Mouse (Mus musculus): ENCODE results near the gene Sox5. TPM values are rescaled to one million over a fixed set of nuclear protein-coding genes. Genes with fewer than 3 reads are reported as not detected.

Gene Sox5
- polyA plus RNA-seq, 1 experiment from 2014 or later, result 27.0 TPM

DNA sequence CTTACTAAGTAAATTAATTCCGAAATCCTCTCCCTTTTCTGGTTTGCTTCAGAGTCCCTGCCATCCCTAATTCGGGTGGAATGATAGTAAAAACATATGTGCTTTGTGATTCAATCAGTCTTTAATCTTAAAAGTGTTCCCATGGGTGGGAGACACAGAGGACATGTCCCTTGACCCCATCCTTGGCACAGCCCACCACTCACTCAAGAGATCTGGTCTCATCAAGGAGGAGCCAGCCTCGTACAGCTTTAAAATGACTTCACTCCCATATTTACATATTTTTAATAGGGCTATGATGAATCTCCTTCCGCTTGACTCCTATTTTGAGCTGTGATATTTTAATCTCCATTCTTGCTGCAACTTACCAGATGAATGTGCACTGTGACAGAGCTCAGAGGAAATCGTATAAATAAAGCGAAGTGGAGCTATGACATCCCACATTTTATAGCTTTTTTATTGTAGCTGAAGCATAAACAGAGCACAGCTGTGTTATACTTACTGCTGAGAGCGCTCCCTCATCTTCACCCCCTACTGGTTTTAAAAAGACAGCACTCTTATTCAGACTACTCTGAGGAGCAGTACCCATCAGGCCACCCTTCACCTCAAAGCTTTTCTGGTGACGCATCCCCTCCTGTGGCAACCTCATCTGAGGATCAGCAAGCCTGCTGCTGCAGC, 185.1 kb downstream of the Sox5 start:
- H3K4me1 ChIP-seq (replicated peaks; ENCODE audit: control insufficient read depth, insufficient read depth, low read length), result no peaks in the 10 kb centered on the region
- no peak overlapping the region for H3K27ac ChIP-seq
- no peak overlapping the region for H3K4me3 ChIP-seq (replicated peaks; ENCODE audit: low read length)
- no peaks in the 10 kb centered on the region for H3K27me3 ChIP-seq (ENCODE audit: control insufficient read depth, insufficient read depth, low read length)
- no peak overlapping the region for H3K4me2 ChIP-seq (replicated peaks)
- H3K9me3 ChIP-seq (ENCODE audit: control insufficient read depth, low read length), result no peaks in the 10 kb centered on the region
- peak; percentile 48; the same call in 1 of the 2 replicates for ATAC-seq (ENCODE audit: low FRiP score)
- no peak overlapping the region for H3K9ac ChIP-seq
- H3K36me3 ChIP-seq (replicated peaks; ENCODE audit: control insufficient read depth, insufficient read depth), result no peaks in the 10 kb centered on the region
- no peak for DNase-seq (ENCODE audit: low spot score)
- WGBS, result 63% methylated on average over 8 of the region's 8 CpGs

DNA sequence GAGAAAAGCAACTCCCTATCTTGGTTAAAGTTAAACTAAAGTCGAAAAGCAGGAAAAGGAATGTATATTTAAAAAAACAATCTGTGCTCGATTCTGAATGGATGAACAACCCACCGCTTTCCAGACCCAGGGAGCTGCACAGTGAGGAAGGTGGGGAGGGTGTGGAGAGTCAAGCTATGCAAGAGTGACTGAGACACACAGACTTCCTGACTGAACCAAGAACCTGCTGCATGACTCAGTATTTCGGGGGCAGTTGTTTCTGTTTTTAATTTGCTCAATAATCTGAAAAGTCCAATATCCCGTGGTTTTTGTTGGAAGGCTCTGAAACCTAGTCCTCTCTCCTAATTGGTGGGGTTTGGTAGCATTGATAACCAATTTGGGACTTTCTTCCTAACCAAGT, 196.9 kb downstream of the Sox5 start:
- Histone ChIP-seq H3K4me3 (replicated peaks; ENCODE audit: low read length) (no peak overlapping the region), H3K4me1 (replicated peaks; ENCODE audit: control insufficient read depth, insufficient read depth, low read length) (no peaks in the 10 kb centered on the region), H3K27ac (no peak overlapping the region), H3K27me3 (ENCODE audit: control insufficient read depth, insufficient read depth, low read length) (no peaks in the 10 kb centered on the region), H3K36me3 (replicated peaks; ENCODE audit: control insufficient read depth, insufficient read depth) (no peaks in the 10 kb centered on the region), H3K4me2 (replicated peaks) (no peak overlapping the region), H3K9me3 (ENCODE audit: control insufficient read depth, low read length) (no peaks in the 10 kb centered on the region), H3K9ac (no peak overlapping the region)
- 34% methylated on average over 5 of the region's 5 CpGs for WGBS
- DNase-seq (ENCODE audit: low spot score) (no peak), ATAC-seq (ENCODE audit: low FRiP score) (no peak)

DNA sequence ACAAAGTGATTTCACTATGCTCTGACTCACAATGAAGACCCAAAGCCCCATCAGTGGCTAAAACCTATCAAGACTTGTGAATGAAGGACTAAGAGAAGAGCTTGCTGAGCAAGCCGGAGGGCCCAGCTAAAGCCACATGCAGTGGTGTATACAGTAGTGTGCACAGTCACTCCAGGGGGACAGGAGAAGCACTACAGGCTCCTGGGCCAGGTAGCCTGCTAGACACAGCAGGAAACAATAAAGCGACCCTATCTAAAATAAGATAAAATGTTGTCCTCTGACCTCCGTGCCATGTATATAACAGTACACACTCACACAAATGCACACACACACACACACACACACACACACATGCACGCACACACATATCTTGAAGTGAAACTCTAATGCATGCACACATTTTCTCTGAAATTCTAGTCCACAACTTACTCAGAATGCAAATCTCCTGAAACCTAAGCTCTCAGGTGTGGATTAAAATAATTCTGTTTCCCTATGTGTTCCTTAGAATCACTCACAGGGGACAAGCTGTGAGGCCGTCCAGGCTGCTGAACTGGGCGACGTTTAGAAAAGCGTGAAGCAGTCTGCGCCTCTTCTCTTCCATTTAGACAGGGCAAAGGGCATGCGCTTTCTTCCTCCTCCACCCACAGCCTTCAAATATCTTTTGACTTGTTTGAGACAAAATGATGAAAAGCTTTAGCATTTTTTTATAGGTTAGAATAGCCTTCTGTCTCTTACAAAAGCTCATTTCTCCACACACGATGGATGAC, 197.5 kb downstream of the Sox5 start:
- Histone ChIP-seq H3K36me3 (replicated peaks; ENCODE audit: control insufficient read depth, insufficient read depth) (no peaks in the 10 kb centered on the region), H3K9ac (no peak overlapping the region), H3K27ac (no peak overlapping the region), H3K4me2 (replicated peaks) (no peak overlapping the region), H3K4me3 (replicated peaks; ENCODE audit: low read length) (no peak overlapping the region), H3K9me3 (ENCODE audit: control insufficient read depth, low read length) (no peaks in the 10 kb centered on the region), H3K27me3 (ENCODE audit: control insufficient read depth, insufficient read depth, low read length) (no peaks in the 10 kb centered on the region), H3K4me1 (replicated peaks; ENCODE audit: control insufficient read depth, insufficient read depth, low read length) (no peaks in the 10 kb centered on the region)
- no peak for DNase-seq (ENCODE audit: low spot score)
- 45% methylated on average over 11 of the region's 11 CpGs for WGBS
- ATAC-seq (ENCODE audit: low FRiP score), result no peak

DNA sequence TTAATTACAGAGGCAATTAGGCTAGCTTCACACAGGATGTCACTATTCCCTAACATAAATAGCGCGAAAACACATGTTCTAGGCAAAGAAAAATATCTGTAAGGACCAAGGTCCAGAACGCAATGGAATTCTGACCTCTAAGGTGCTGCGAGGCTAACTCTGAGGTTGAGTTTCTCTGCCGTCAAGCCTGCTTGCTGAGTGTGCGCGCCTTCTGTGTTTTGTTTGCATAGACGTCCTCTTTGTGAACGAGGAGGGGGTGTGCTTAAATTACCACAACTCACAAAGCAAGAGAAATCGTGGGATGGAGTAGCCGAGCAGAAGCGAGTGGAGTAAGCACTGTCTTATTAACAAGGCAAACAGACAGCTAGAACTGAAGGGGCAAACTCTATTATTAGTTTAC, 202.5 kb downstream of the Sox5 start:
- H3K9ac ChIP-seq, result no peak overlapping the region
- H3K9me3 ChIP-seq (ENCODE audit: control insufficient read depth, low read length), result no peaks in the 10 kb centered on the region
- no peak overlapping the region for H3K4me2 ChIP-seq (replicated peaks)
- H3K36me3 ChIP-seq (replicated peaks; ENCODE audit: control insufficient read depth, insufficient read depth), result no peaks in the 10 kb centered on the region
- no peaks in the 10 kb centered on the region for H3K27me3 ChIP-seq (ENCODE audit: control insufficient read depth, insufficient read depth, low read length)
- no peak overlapping the region for H3K4me3 ChIP-seq (replicated peaks; ENCODE audit: low read length)
- ATAC-seq (ENCODE audit: low FRiP score) (no peak), DNase-seq (ENCODE audit: low spot score) (no peak)
- no peaks in the 10 kb centered on the region for H3K4me1 ChIP-seq (replicated peaks; ENCODE audit: control insufficient read depth, insufficient read depth, low read length)
- H3K27ac ChIP-seq, result no peak overlapping the region
- 49% methylated on average over 12 of the region's 12 CpGs for WGBS

DNA sequence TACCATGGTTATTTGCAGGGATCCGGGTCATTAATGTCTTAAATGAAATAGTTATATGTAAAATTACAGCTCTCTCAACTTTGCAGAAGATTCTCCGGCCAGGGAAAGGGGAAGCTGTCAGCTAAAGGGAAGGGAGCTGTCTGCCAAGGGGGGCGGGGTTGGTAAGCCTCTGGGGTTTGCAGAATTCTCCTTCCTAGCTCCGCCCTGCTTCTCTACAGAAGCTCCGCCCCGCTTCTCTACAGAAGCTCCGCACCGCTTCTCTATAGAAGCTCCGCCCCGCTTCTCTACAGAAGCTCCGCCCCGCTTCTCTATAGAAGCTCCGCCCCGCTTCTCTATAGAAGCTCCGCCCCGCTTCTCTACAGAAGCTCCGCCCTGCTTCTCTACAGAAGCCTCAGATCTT, 210.9 kb downstream of the Sox5 start:
- H3K27me3 ChIP-seq (ENCODE audit: control insufficient read depth, insufficient read depth, low read length), result no peaks in the 10 kb centered on the region
- no peak for ATAC-seq (ENCODE audit: low FRiP score)
- H3K4me3 ChIP-seq (replicated peaks; ENCODE audit: low read length), result no peak overlapping the region
- H3K36me3 ChIP-seq (replicated peaks; ENCODE audit: control insufficient read depth, insufficient read depth), result no peaks in the 10 kb centered on the region
- no peak overlapping the region for H3K9ac ChIP-seq
- H3K4me2 ChIP-seq (replicated peaks), result no peak overlapping the region
- H3K9me3 ChIP-seq (ENCODE audit: control insufficient read depth, low read length), result no peaks in the 10 kb centered on the region
- WGBS, result 69% methylated on average over 17 of the region's 17 CpGs
- H3K27ac ChIP-seq, result no peak overlapping the region
- H3K4me1 ChIP-seq (replicated peaks; ENCODE audit: control insufficient read depth, insufficient read depth, low read length), result no peaks in the 10 kb centered on the region
- no peak for DNase-seq (ENCODE audit: low spot score)

DNA sequence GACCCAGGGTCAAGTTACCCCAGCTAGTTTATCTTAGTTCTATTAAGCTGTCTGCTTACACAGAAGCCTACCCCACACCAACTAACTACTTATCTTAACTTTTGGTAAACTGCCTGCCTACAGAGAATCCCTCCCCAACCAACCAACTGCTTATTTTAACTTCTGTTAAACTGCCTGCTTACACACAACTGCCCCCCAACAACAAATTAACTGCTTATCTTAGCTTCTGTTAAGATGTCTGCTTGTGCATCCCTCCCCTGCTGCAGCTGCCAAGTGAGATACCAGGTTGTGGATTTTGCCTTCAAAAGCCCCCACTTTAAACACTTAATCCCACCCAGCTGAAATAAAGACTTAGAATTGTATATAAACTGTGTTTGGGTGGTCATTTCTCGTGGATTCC, 215.9 kb downstream of the Sox5 start:
- no peak for ATAC-seq (ENCODE audit: low FRiP score)
- Histone ChIP-seq H3K4me3 (replicated peaks; ENCODE audit: low read length) (no peak overlapping the region), H3K4me2 (replicated peaks) (no peak overlapping the region), H3K36me3 (replicated peaks; ENCODE audit: control insufficient read depth, insufficient read depth) (no peaks in the 10 kb centered on the region), H3K27ac (no peak overlapping the region), H3K9ac (no peak overlapping the region), H3K4me1 (replicated peaks; ENCODE audit: control insufficient read depth, insufficient read depth, low read length) (no peaks in the 10 kb centered on the region), H3K9me3 (ENCODE audit: control insufficient read depth, low read length) (0 out of 2 replicates have a peak, but pooled peaks cover 6% of the 10 kb centered on the region), H3K27me3 (ENCODE audit: control insufficient read depth, insufficient read depth, low read length) (no peaks in the 10 kb centered on the region)
- WGBS, result 85% methylated on average over 1 of the region's 1 CpGs
- DNase-seq (ENCODE audit: low spot score), result no peak

DNA sequence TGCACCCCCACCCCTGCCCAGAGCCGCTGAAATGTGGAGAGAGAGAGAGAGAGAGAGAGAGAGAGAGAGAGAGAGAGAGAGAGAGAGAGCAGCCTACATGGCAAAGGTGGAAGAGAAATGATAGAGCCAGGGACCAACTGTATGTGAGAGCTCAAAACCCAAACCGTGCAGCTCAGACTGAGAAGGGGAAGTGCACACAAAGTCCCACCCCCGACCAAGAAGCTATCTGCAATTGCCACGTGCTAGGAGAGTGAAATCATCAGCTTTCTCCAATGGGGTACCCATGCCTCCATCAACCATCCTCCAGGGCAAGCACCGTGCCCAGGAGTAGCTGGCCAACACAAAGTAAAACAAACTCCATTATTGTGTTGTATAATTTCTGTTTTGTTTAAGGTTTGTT, 220.1 kb downstream of the Sox5 start:
- DNase-seq (ENCODE audit: low spot score) (no peak), ATAC-seq (ENCODE audit: low FRiP score) (no peak)
- Histone ChIP-seq H3K4me2 (replicated peaks) (no peak overlapping the region), H3K9me3 (ENCODE audit: control insufficient read depth, low read length) (0 out of 2 replicates have a peak, but pooled peaks cover 7% of the 10 kb centered on the region), H3K27me3 (ENCODE audit: control insufficient read depth, insufficient read depth, low read length) (no peaks in the 10 kb centered on the region), H3K36me3 (replicated peaks; ENCODE audit: control insufficient read depth, insufficient read depth) (no peaks in the 10 kb centered on the region), H3K4me3 (replicated peaks; ENCODE audit: low read length) (no peak overlapping the region), H3K27ac (no peak overlapping the region), H3K4me1 (replicated peaks; ENCODE audit: control insufficient read depth, insufficient read depth, low read length) (no peaks in the 10 kb centered on the region), H3K9ac (no peak overlapping the region)
- 82% methylated on average over 5 of the region's 5 CpGs for WGBS

DNA sequence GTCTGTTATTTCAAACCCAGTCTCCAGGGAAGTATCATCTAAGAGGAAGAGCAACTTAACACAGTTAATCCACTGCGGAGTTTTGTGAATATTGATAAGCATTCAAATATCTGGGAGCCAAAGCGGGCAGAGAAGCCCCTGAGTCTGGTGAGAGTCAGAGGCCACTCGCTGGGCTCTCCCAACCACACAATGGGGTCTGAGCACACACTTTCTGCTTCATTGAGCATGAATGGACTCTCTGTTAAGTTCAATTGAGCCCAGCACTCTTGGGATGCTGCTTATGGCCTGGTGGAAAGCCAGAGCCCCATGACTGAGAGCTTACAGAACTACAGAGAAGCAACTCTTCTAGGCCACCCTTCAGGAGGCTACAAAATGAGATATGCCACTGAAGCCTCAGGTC, 221.6 kb downstream of the Sox5 start:
- no peak overlapping the region for H3K4me3 ChIP-seq (replicated peaks; ENCODE audit: low read length)
- no peak overlapping the region for H3K4me2 ChIP-seq (replicated peaks)
- ATAC-seq (ENCODE audit: low FRiP score) (no peak), DNase-seq (ENCODE audit: low spot score) (no peak)
- 19% methylated on average over 3 of the region's 3 CpGs for WGBS
- no peaks in the 10 kb centered on the region for H3K36me3 ChIP-seq (replicated peaks; ENCODE audit: control insufficient read depth, insufficient read depth)
- no peaks in the 10 kb centered on the region for H3K27me3 ChIP-seq (ENCODE audit: control insufficient read depth, insufficient read depth, low read length)
- H3K27ac ChIP-seq, result no peak overlapping the region
- 0 out of 2 replicates have a peak, but pooled peaks cover 7% of the 10 kb centered on the region for H3K9me3 ChIP-seq (ENCODE audit: control insufficient read depth, low read length)
- no peaks in the 10 kb centered on the region for H3K4me1 ChIP-seq (replicated peaks; ENCODE audit: control insufficient read depth, insufficient read depth, low read length)
- no peak overlapping the region for H3K9ac ChIP-seq

DNA sequence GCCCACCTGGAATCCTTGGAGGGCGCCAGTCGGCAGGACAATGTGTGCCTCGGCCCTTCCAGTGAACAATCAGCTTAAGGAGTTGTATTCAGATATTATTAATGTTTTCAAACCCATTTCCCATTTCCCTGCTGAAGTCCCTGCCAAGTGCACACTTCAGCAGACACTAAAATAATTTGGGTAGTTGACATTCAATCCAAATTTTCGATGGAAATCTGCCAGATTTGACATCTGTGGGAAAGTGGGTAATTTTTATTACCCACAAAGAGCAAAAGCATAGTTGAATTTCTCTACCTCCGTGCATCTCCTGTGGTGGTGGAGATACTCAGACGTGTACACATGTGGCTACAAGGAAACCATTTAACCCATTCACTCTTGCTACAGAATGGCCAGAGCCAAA, 228.3 kb downstream of the Sox5 start:
- 68% methylated on average over 6 of the region's 6 CpGs for WGBS

More for the DNA sequence above, 228.3 kb downstream of the Sox5 start:
- ATAC-seq (ENCODE audit: low FRiP score) (no peak), DNase-seq (ENCODE audit: low spot score) (no peak)
- H3K4me2 ChIP-seq (replicated peaks), result no peak overlapping the region
- H3K9me3 ChIP-seq (ENCODE audit: control insufficient read depth, low read length), result no peaks in the 10 kb centered on the region
- no peak overlapping the region for H3K9ac ChIP-seq
- no peaks in the 10 kb centered on the region for H3K4me1 ChIP-seq (replicated peaks; ENCODE audit: control insufficient read depth, insufficient read depth, low read length)
- H3K4me3 ChIP-seq (replicated peaks; ENCODE audit: low read length), result no peak overlapping the region
- no peak overlapping the region for H3K27ac ChIP-seq
- H3K36me3 ChIP-seq (replicated peaks; ENCODE audit: control insufficient read depth, insufficient read depth), result no peaks in the 10 kb centered on the region
- H3K27me3 ChIP-seq (ENCODE audit: control insufficient read depth, insufficient read depth, low read length), result no peaks in the 10 kb centered on the region
